Mouse (Mus musculus) CD4-positive naive resting alpha-beta T cell, adult 76 days (primary cell): ENCODE data around the gene Vmn2r4. TPM values are rescaled to one million over a fixed set of nuclear protein-coding genes. Genes with fewer than 3 reads are reported as not detected.

Experiments
- total RNA-seq: library from RNA; stranded (reverse); gene quantifications from one replicate; pipeline ENCODE4 v1.2.4, GENCODE M21; 2023

Gene Vmn2r4
- not detected for total RNA-seq

DNA sequence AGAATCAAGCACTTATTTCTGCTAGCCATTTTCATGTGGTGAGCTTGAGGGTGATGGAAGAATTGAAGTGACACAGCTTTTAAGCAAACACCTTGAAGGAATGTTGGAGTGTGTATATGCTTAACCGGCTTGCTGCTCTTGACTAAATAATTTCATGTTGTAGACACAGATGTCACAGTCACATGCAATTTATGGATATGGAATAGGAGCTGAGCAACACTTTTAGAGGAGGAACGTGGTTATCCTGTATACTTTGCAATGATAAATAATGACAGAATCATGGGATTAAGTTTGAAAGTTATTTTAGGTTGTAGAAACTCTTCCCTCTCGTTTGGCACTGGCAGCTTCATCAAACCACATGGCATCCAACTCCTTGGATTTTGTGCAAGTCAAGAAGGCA, at the start of gene Vmn2r4:
Gene Vmn2r4 (minus strand): TSS at position 101 of the 400 bp plus-strand sequence.

Other genes with a start within 250 kb of the Vmn2r4 start
- not detected for gene Vmn2r3, start 125.7 kb downstream of the Vmn2r4 start, total RNA-seq
- gene Vmn2r5, start 94.5 kb upstream of the Vmn2r4 start, total RNA-seq: not detected
- not detected for gene Vmn2r6, start 150.5 kb upstream of the Vmn2r4 start, total RNA-seq